Mouse (Mus musculus) small intestine, adult 2 months (tissue): ENCODE data around the gene Armh4.

Experiments
- CTCF ChIP-seq: fragments of 200-500 bp; IDR thresholded peaks from 2 replicates; pipeline ENCODE4 v1.5.1; 2012; ENCODE audit warnings: low read depth, mild to moderate bottlenecking, control low read depth, inconsistent platforms, low read length, moderate library complexity, mixed read lengths; ENCODE audit not compliant: insufficient replicate concordance, insufficient read length; ENCODE audit errors: extremely low read depth
- POLR2A ChIP-seq: fragments of 200-500 bp; IDR thresholded peaks from 2 replicates; pipeline ENCODE4 v1.6.1; 2012; ENCODE audit warnings: low read depth, mild to moderate bottlenecking, control low read depth, inconsistent platforms, low read length, moderate library complexity

DNA sequence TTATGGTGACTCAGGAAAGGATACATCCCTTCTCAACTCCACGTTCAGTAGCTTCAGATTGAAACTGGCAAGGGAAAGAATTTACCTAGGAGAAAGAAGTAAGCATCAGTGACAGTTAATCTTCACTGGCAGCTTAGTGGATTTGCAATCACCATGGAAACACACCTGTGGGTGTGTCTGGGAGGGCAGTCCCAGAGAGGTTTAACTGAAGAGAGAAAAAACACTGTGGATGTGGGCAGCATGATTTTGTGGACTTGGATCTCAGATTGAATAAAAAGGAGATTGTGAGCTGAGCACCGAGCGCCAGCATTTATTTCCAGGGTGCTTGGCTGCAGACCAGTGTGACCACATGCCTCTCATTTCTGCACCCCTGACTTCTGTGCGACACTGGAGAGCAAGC lies 122.7 kb downstream of the Armh4 start:
- TF ChIP-seq CTCF = no peak
- TF ChIP-seq POLR2A = no peak
